Mouse (Mus musculus): Measurements from ENCODE around the gene Mrpl52.
A peak's percentile ranks its signal among the peaks of the same experiment; 100 is the strongest.

The Mrpl52 gene

GRCm38 (mm10) chr14:54432837-54433830 is 6.4 kb downstream of the Mrpl52 start:
- DNase-seq (ENCODE audit: inconsistent ontology term) = peak; percentile 86

GRCm38 (mm10) chr14:54433941-54434531 is 7.3 kb downstream of the Mrpl52 start:
- DNase-seq (ENCODE audit: inconsistent ontology term) = no peak

GRCm38 (mm10) chr14:54435194-54435918 is 8.6 kb downstream of the Mrpl52 start:
- DNase-seq (ENCODE audit: inconsistent ontology term) = peak; percentile 60

- DNase-seq (ENCODE audit: inconsistent ontology term) = no peak
These were observed 12.4 kb downstream of the Mrpl52 start for GRCm38 (mm10) chr14:54439155-54439554.

GRCm38 (mm10) chr14:54439610-54440009 is 12.9 kb downstream of the Mrpl52 start:
- DNase-seq (ENCODE audit: inconsistent ontology term) = no peak

- DNase-seq (ENCODE audit: inconsistent ontology term) = no peak
These were observed 13.8 kb downstream of the Mrpl52 start for GRCm38 (mm10) chr14:54440538-54440937.

GRCm38 (mm10) chr14:54441365-54441764 is 14.7 kb downstream of the Mrpl52 start:
- no peak for DNase-seq (ENCODE audit: inconsistent ontology term)

- no peak for DNase-seq (ENCODE audit: inconsistent ontology term)
These were observed 15.8 kb downstream of the Mrpl52 start for GRCm38 (mm10) chr14:54442548-54442947.

GRCm38 (mm10) chr14:54443196-54443595 is 16.5 kb downstream of the Mrpl52 start:
- no peak for DNase-seq (ENCODE audit: inconsistent ontology term)

GRCm38 (mm10) chr14:54443712-54444618 is 17.3 kb downstream of the Mrpl52 start:
- DNase-seq (ENCODE audit: inconsistent ontology term) = peak; percentile 62

GRCm38 (mm10) chr14:54445476-54445875 is 18.8 kb downstream of the Mrpl52 start:
- peak; percentile 60 for DNase-seq (ENCODE audit: inconsistent ontology term)

GRCm38 (mm10) chr14:54453566-54453965 is 26.9 kb downstream of the Mrpl52 start:
- no peak for DNase-seq (ENCODE audit: inconsistent ontology term)

- no peak for DNase-seq (ENCODE audit: inconsistent ontology term)
These were observed 28.2 kb downstream of the Mrpl52 start for GRCm38 (mm10) chr14:54454669-54455528.

GRCm38 (mm10) chr14:54457907-54458569 is 31.3 kb downstream of the Mrpl52 start:
- no peak for DNase-seq (ENCODE audit: inconsistent ontology term)

GRCm38 (mm10) chr14:54462146-54462545 is 35.4 kb downstream of the Mrpl52 start:
- no peak for DNase-seq (ENCODE audit: inconsistent ontology term)

GRCm38 (mm10) chr14:54463108-54463958 is 36.6 kb downstream of the Mrpl52 start:
- no peak for DNase-seq (ENCODE audit: inconsistent ontology term)

GRCm38 (mm10) chr14:54463959-54464292 is 37.2 kb downstream of the Mrpl52 start, which contains the start of gene Lrp10:
Gene Lrp10 (plus strand): TSS chr14:54464137.
- peak; percentile 90 for DNase-seq (ENCODE audit: inconsistent ontology term)

GRCm38 (mm10) chr14:54464293-54465005 is 37.7 kb downstream of the Mrpl52 start:
- DNase-seq (ENCODE audit: inconsistent ontology term) = peak; percentile 69

All from Muller cell, postnatal 12 days (primary cell).